Mouse (Mus musculus): ENCODE measurements around the gene Fgfr2. TPM values are rescaled to one million over a fixed set of nuclear protein-coding genes. Genes with fewer than 3 reads are reported as not detected.

Gene Fgfr2
- total and polyA plus RNA-seq, 2 experiments from 2014 or later = 17.1 to 47.6 TPM

- no peak overlapping the region for H3K27ac ChIP-seq (ENCODE audit: low read depth, low read length)
- no peaks in the 10 kb centered on the region for H3K36me3 ChIP-seq (ENCODE audit: insufficient read depth)
- H3K27me3 ChIP-seq (ENCODE audit: insufficient read depth, low read length) = no peaks in the 10 kb centered on the region
- no peak overlapping the region for H3K4me3 ChIP-seq (ENCODE audit: low read depth, low read length)
- TF ChIP-seq CTCF (IDR thresholded peaks at IDR 0.05; ENCODE audit: low read depth) = no peak
- no peak overlapping the region for H3K4me2 ChIP-seq (ENCODE audit: low read depth)
- H3K9me3 ChIP-seq (ENCODE audit: low read length) = no peaks in the 10 kb centered on the region
- peaks cover 21% of the 10 kb centered on the region for H3K4me1 ChIP-seq (ENCODE audit: insufficient read depth)
- H3K9ac ChIP-seq = no peak overlapping the region
- DNase-seq (no peak), ATAC-seq (no peak)
- 49% methylated on average over 7 of the region's 7 CpGs for WGBS
Observed at GRCm38 (mm10) chr7:132169419-132170169, 953.6 kb downstream of the Fgfr2 start.

- DNase-seq (peak; percentile 67), ATAC-seq (peak; percentile 64; the same call in 1 of the 2 replicates)
- Histone ChIP-seq H3K9ac (no peak overlapping the region), H3K36me3 (ENCODE audit: insufficient read depth) (no peaks in the 10 kb centered on the region), H3K4me1 (ENCODE audit: insufficient read depth) (peaks cover 7% of the 10 kb centered on the region; the same call in 1 of the 2 replicates), H3K27me3 (ENCODE audit: insufficient read depth, low read length) (no peaks in the 10 kb centered on the region), H3K9me3 (ENCODE audit: low read length) (no peaks in the 10 kb centered on the region), H3K4me3 (ENCODE audit: low read depth, low read length) (no peak overlapping the region), H3K27ac (ENCODE audit: low read depth, low read length) (no peak overlapping the region), H3K4me2 (ENCODE audit: low read depth) (no peak overlapping the region)
- WGBS = 38% methylated on average over 4 of the region's 4 CpGs
- TF ChIP-seq CTCF (IDR thresholded peaks at IDR 0.05; ENCODE audit: low read depth) = no peak
Observed at GRCm38 (mm10) chr7:132167239-132167638, 955.9 kb downstream of the Fgfr2 start.

GRCm38 (mm10) chr7:132162254-132162653 is 960.9 kb downstream of the Fgfr2 start:
- peak; percentile 34; the same call in 1 of the 2 replicates for ATAC-seq
- no peaks in the 10 kb centered on the region for H3K36me3 ChIP-seq (ENCODE audit: insufficient read depth)
- no peak overlapping the region for H3K4me2 ChIP-seq (ENCODE audit: low read depth)
- no peak overlapping the region for H3K9ac ChIP-seq
- TF ChIP-seq CTCF (IDR thresholded peaks at IDR 0.05; ENCODE audit: low read depth) = no peak
- DNase-seq = no peak
- no peaks in the 10 kb centered on the region for H3K9me3 ChIP-seq (ENCODE audit: low read length)
- no peaks in the 10 kb centered on the region for H3K27me3 ChIP-seq (ENCODE audit: insufficient read depth, low read length)
- H3K4me3 ChIP-seq (ENCODE audit: low read depth, low read length) = no peak overlapping the region
- H3K4me1 ChIP-seq (ENCODE audit: insufficient read depth) = peaks cover 3% of the 10 kb centered on the region; the same call in 1 of the 2 replicates
- H3K27ac ChIP-seq (ENCODE audit: low read depth, low read length) = no peak overlapping the region
- WGBS = 48% methylated on average over 3 of the region's 3 CpGs

- ATAC-seq = peak; percentile 77
- Histone ChIP-seq H3K27ac (ENCODE audit: low read depth, low read length) (peak overlapping the region; percentile 85), H3K27me3 (ENCODE audit: insufficient read depth, low read length) (no peaks in the 10 kb centered on the region), H3K9me3 (ENCODE audit: low read length) (no peaks in the 10 kb centered on the region), H3K4me2 (ENCODE audit: low read depth) (peak overlapping the region; percentile 9; the same call in 1 of the 2 replicates), H3K4me1 (ENCODE audit: insufficient read depth) (peaks cover 29% of the 10 kb centered on the region), H3K9ac (no peak overlapping the region), H3K36me3 (ENCODE audit: insufficient read depth) (no peaks in the 10 kb centered on the region), H3K4me3 (ENCODE audit: low read depth, low read length) (no peak overlapping the region)
- TF ChIP-seq CTCF (IDR thresholded peaks at IDR 0.05; ENCODE audit: low read depth) = no peak
- WGBS = 27% methylated on average over 9 of the region's 9 CpGs
- peak; percentile 77 for DNase-seq
Observed at GRCm38 (mm10) chr7:132158321-132159025, 964.7 kb downstream of the Fgfr2 start.

GRCm38 (mm10) chr7:132154368-132154961 is 968.7 kb downstream of the Fgfr2 start, which contains the start of gene Cpxm2:
Gene Cpxm2 (minus strand): TSS chr7:132154739.
- no peak for DNase-seq
- peak within 1 kb of the TSS; percentile 46 for H3K9ac ChIP-seq
- ATAC-seq = 0 out of 2 replicates have a peak, but pooled peaks have one; percentile 8
- H3K4me2 ChIP-seq (ENCODE audit: low read depth) = peak within 1 kb of the TSS; percentile 62
- H3K9me3 ChIP-seq (ENCODE audit: low read length) = no peaks in the 10 kb centered on the region
- no peaks in the 10 kb centered on the region for H3K36me3 ChIP-seq (ENCODE audit: insufficient read depth)
- peak within 1 kb of the TSS; percentile 25 for H3K4me3 ChIP-seq (ENCODE audit: low read depth, low read length)
- H3K27ac ChIP-seq (ENCODE audit: low read depth, low read length) = peak within 1 kb of the TSS; percentile 50
- 5% methylated on average over 43 of the region's 43 CpGs for WGBS
- H3K4me1 ChIP-seq (ENCODE audit: insufficient read depth) = peaks cover 29% of the 10 kb centered on the region
- TF ChIP-seq CTCF (IDR thresholded peaks at IDR 0.05; ENCODE audit: low read depth) = no peak
- no peaks in the 10 kb centered on the region for H3K27me3 ChIP-seq (ENCODE audit: insufficient read depth, low read length)

GRCm38 (mm10) chr7:132153725-132154147 is 969.4 kb downstream of the Fgfr2 start:
- H3K4me1 ChIP-seq (ENCODE audit: insufficient read depth) = peaks cover 29% of the 10 kb centered on the region
- peak overlapping the region; percentile 46; the same call in 1 of the 2 replicates for H3K27ac ChIP-seq (ENCODE audit: low read depth, low read length)
- H3K9ac ChIP-seq = peak overlapping the region; percentile 46; the same call in 1 of the 2 replicates
- WGBS = 15% methylated on average over 6 of the region's 6 CpGs
- peak overlapping the region; percentile 25; the same call in 1 of the 2 replicates for H3K4me3 ChIP-seq (ENCODE audit: low read depth, low read length)
- H3K36me3 ChIP-seq (ENCODE audit: insufficient read depth) = no peaks in the 10 kb centered on the region
- no peak for TF ChIP-seq CTCF (IDR thresholded peaks at IDR 0.05; ENCODE audit: low read depth)
- ATAC-seq (peak; percentile 72), DNase-seq (peak; percentile 82)
- H3K27me3 ChIP-seq (ENCODE audit: insufficient read depth, low read length) = no peaks in the 10 kb centered on the region
- no peaks in the 10 kb centered on the region for H3K9me3 ChIP-seq (ENCODE audit: low read length)
- H3K4me2 ChIP-seq (ENCODE audit: low read depth) = peak overlapping the region; percentile 62

Measured in forebrain, postnatal 0 days (tissue).